Mouse (Mus musculus) left cerebral cortex, postnatal 14 days (tissue): ENCODE data around the gene Gm3047. TPM values are rescaled to one million over a fixed set of nuclear protein-coding genes. Genes with fewer than 3 reads are reported as not detected.
"Not testable (repeated sequence)": the region's sequence is repeated elsewhere in the genome, so short reads cannot be mapped to it uniquely, and the experiment has no call there.

Experiments used
- DNase-seq, 2 experiments: peaks; one replicate each; pipeline ENCODE4 v3.0.0; 2021 to 2022; ENCODE audit warnings: low spot score in 2 of 2, mixed read lengths in 1 of 2
- intact Hi-C: fragments of 180-260 bp; cut with DNase I; formaldehyde crosslinking; loops from one replicate; pipeline ENCODE4 v1.15.1; 2025
- long read RNA-seq, 2 experiments: library from polyadenylated mRNA; stranded (forward); transcript quantifications; one replicate each; pipeline ENCODE4 v2.0.0; 2021
- total RNA-seq, 2 experiments: library from RNA; stranded (reverse); gene quantifications; 2 replicates each; pipeline ENCODE4 v1.2.3; 2021

The Gm3047 gene
- not detected for total RNA-seq
- long read RNA-seq, experiment 1, result 0 reads
- long read RNA-seq, experiment 2, result 0 reads

- DNase-seq, intact Hi-C loops: not testable (repeated sequence)
These were observed at the start of gene Gm3047 for GRCm38 (mm10) chr14:4555105-4555504. Gm3047 (plus strand) TSS chr14:4555405.

Other genes starting within 250 kb of the Gm3047 start
- gene Gm3149, start 238.1 kb upstream of the Gm3047 start, total RNA-seq, result not detected
- 1 to 10 TPM; 1.3 to 1.5 TPM for gene 2610042L04Rik, start 220.6 kb upstream of the Gm3047 start, total RNA-seq
- gene Gm3159, start 157.9 kb upstream of the Gm3047 start, total RNA-seq, result not detected
- gene Gm3164, start 140.0 kb upstream of the Gm3047 start, total RNA-seq, result under 1 TPM in 1 of 2 experiments, not detected in 1; 0.49 TPM
- not detected for gene Gm3173, start 124.4 kb upstream of the Gm3047 start, total RNA-seq
- under 1 TPM in 1 of 2 experiments, not detected in 1; 0.19 TPM for gene Gm3182, start 73.7 kb upstream of the Gm3047 start, total RNA-seq
- under 1 TPM in 1 of 2 experiments, not detected in 1; 0.31 TPM for gene Gm8159, start 76.9 kb downstream of the Gm3047 start, total RNA-seq
- gene Gm3239, start 108.8 kb downstream of the Gm3047 start, total RNA-seq, result under 1 TPM in 1 of 2 experiments, not detected in 1; 0.40 TPM
- gene Gm7876, start 153.8 kb downstream of the Gm3047 start, total RNA-seq, result not detected
- gene Gm3252, start 171.4 kb downstream of the Gm3047 start, total RNA-seq, result under 1 TPM; 0.18 to 0.38 TPM
- not detected for gene Gm9602, start 220.9 kb downstream of the Gm3047 start, total RNA-seq